Mouse (Mus musculus) testis, adult 2 months (tissue): ENCODE data around the gene Zfp810.

Experiments used
- CTCF ChIP-seq: fragments of 200-500 bp; IDR thresholded peaks from 2 replicates; pipeline ENCODE4 v1.5.1; 2012; ENCODE audit warnings: low read depth, mild to moderate bottlenecking, inconsistent platforms, low read length, moderate library complexity; ENCODE audit not compliant: control insufficient read depth, insufficient read depth, insufficient replicate concordance
- POLR2A ChIP-seq: fragments of 200-500 bp; IDR thresholded peaks from 2 replicates; pipeline ENCODE4 v1.6.1; 2012; ENCODE audit warnings: low read depth, mild to moderate bottlenecking, inconsistent platforms, low read length, moderate library complexity; ENCODE audit not compliant: control insufficient read depth

- no peak for TF ChIP-seq CTCF
- TF ChIP-seq POLR2A = no peak
Observed at GRCm38 (mm10) chr9:22319109-22319508, 11.7 kb upstream of the Zfp810 start.
